27 mouse cellular contexts compared by ENCODE assay signal in genomic region chr3:121593598-121594117, GRCm38 (mm10).
DNase-seq lines count a peak whose midpoint lies in the region; ATAC-seq and TF ChIP-seq lines count a peak whose summit lies in the region.
"Had no signal": no experiment of that assay in that cellular context is flagged by ENCODE, and none has a peak within 500 bp of the region (broad histone marks: within the 10 kb centered on the region; RNA-seq: fewer than 3 reads in every experiment).

No protein-coding gene starts in this region.

- 0 out of 2 replicates have a peak overlapping the region, but pooled peaks have one; percentile 36 for H3K27ac ChIP-seq in heart, embryonic 10.5 days
- H3K27ac ChIP-seq in midbrain, embryonic 10.5 days (replicated peaks), result 0 out of 2 replicates have a peak overlapping the region, but pooled peaks have one; percentile 17
- H3K27ac ChIP-seq in midbrain, embryonic 14.5 days (replicated peaks; ENCODE audit: low read depth, low read length), result no peak overlapping the region
- H3K27ac ChIP-seq in embryonic fibroblast, embryonic 13.5 days (ENCODE audit: insufficient read depth, low read length), result peak overlapping the region; percentile 86
- H3K27ac ChIP-seq: embryonic facial prominence, embryonic 13.5 days; forebrain, embryonic 13.5 days; heart, embryonic 15.5 days; hindbrain, embryonic 13.5 days; liver, embryonic 12.5 days; macrophage; midbrain, embryonic 15.5 days had no signal

- no peaks in the 10 kb centered on the region for H3K27me3 ChIP-seq in heart, embryonic 10.5 days (ENCODE audit: insufficient read depth, poor library complexity, severe bottlenecking)
- H3K27me3 ChIP-seq in midbrain, embryonic 10.5 days (ENCODE audit: low read depth, poor library complexity, severe bottlenecking), result no peaks in the 10 kb centered on the region
- H3K27me3 ChIP-seq in midbrain, embryonic 14.5 days (ENCODE audit: control insufficient read depth, insufficient read depth, low read length), result no peaks in the 10 kb centered on the region
- H3K27me3 ChIP-seq: embryonic facial prominence, embryonic 13.5 days; forebrain, embryonic 13.5 days; heart, embryonic 15.5 days; hindbrain, embryonic 13.5 days; liver, embryonic 12.5 days; midbrain, embryonic 15.5 days had no signal

- H3K4me3 ChIP-seq in heart, embryonic 10.5 days, result no peak overlapping the region
- H3K4me3 ChIP-seq in midbrain, embryonic 10.5 days, result no peak overlapping the region
- H3K4me3 ChIP-seq in midbrain, embryonic 14.5 days (replicated peaks; ENCODE audit: low read depth, low read length), result no peak overlapping the region
- H3K4me3 ChIP-seq in embryonic fibroblast, embryonic 13.5 days (ENCODE audit: insufficient read depth, low read length), result no peak overlapping the region
- H3K4me3 ChIP-seq: embryonic facial prominence, embryonic 13.5 days; erythroblast, embryonic 14.5 days; forebrain, embryonic 13.5 days; heart, embryonic 15.5 days; hindbrain, embryonic 13.5 days; liver, embryonic 12.5 days; midbrain, embryonic 15.5 days had no signal

- no peak overlapping the region for H3K4me2 ChIP-seq in midbrain, embryonic 14.5 days (ENCODE audit: low read length)
- H3K4me2 ChIP-seq: embryonic facial prominence, embryonic 13.5 days; forebrain, embryonic 13.5 days; heart, embryonic 15.5 days; hindbrain, embryonic 13.5 days; liver, embryonic 12.5 days; midbrain, embryonic 15.5 days had no signal

- TF ChIP-seq CTCF in embryonic fibroblast, embryonic 13.5 days (IDR thresholded peaks at IDR 0.05; ENCODE audit: borderline replicate concordance, insufficient read depth, low read length), result no peak

- peaks cover 31% of the 10 kb centered on the region for H3K4me1 ChIP-seq in heart, embryonic 10.5 days
- H3K4me1 ChIP-seq in midbrain, embryonic 10.5 days, result peaks cover 9% of the 10 kb centered on the region; the same call in 1 of the 2 replicates
- H3K4me1 ChIP-seq in midbrain, embryonic 14.5 days (ENCODE audit: control insufficient read depth, insufficient read depth, low read length), result no peaks in the 10 kb centered on the region
- H3K4me1 ChIP-seq in embryonic fibroblast, embryonic 13.5 days (ENCODE audit: control insufficient read depth, insufficient read depth, low read length), result peaks cover 22% of the 10 kb centered on the region
- H3K4me1 ChIP-seq: forebrain, embryonic 13.5 days; liver, embryonic 12.5 days; midbrain, embryonic 15.5 days had no signal

- ATAC-seq in midbrain, embryonic 14.5 days (ENCODE audit: low FRiP score, low TSS enrichment), result no peak
- ATAC-seq: CD4-positive, CD25-positive, alpha-beta regulatory T cell, adult 4 months; forebrain, embryonic 13.5 days; liver, embryonic 12.5 days; midbrain, embryonic 15.5 days had no signal

- no peaks in the 10 kb centered on the region; the same call in 1 of the 2 replicates for H3K9me3 ChIP-seq in heart, embryonic 10.5 days
- H3K9me3 ChIP-seq in midbrain, embryonic 10.5 days (replicated peaks), result 0 out of 2 replicates have a peak, but pooled peaks cover 4% of the 10 kb centered on the region
- no peaks in the 10 kb centered on the region for H3K9me3 ChIP-seq in midbrain, embryonic 14.5 days (ENCODE audit: control insufficient read depth, low read length)
- H3K9me3 ChIP-seq: embryonic facial prominence, embryonic 13.5 days; forebrain, embryonic 13.5 days; heart, embryonic 15.5 days; hindbrain, embryonic 13.5 days; liver, embryonic 12.5 days; midbrain, embryonic 15.5 days had no signal

- no peak overlapping the region for H3K9ac ChIP-seq in midbrain, embryonic 14.5 days (replicated peaks; ENCODE audit: low read length)
- H3K9ac ChIP-seq: embryonic facial prominence, embryonic 13.5 days; forebrain, embryonic 13.5 days; heart, embryonic 15.5 days; hindbrain, embryonic 13.5 days; liver, embryonic 12.5 days; liver, postnatal 0 days; midbrain, embryonic 15.5 days had no signal

- intact Hi-C loops in heart, postnatal 14 days (cut with DNase I), result no loop called here

- no peaks in the 10 kb centered on the region for H3K36me3 ChIP-seq in heart, embryonic 10.5 days
- H3K36me3 ChIP-seq in midbrain, embryonic 10.5 days, result no peaks in the 10 kb centered on the region
- no peaks in the 10 kb centered on the region for H3K36me3 ChIP-seq in midbrain, embryonic 14.5 days (ENCODE audit: control insufficient read depth, insufficient read depth, low read length)
- H3K36me3 ChIP-seq: embryonic facial prominence, embryonic 13.5 days; heart, embryonic 15.5 days; hindbrain, embryonic 13.5 days; liver, embryonic 12.5 days; midbrain, embryonic 15.5 days had no signal

- DNase-seq in heart, embryonic 10.5 days (ENCODE audit: low spot score), result no peak
- DNase-seq in heart, postnatal 14 days, result no peak
- no peak for DNase-seq in midbrain, embryonic 10.5 days (ENCODE audit: low spot score)
- DNase-seq in midbrain, embryonic 14.5 days, result no peak
- no peak for DNase-seq in yolk sac, embryonic 10.5 days (ENCODE audit: low spot score)
- DNase-seq in heart, postnatal 4 days, result no peak
- DNase-seq: adrenal gland, adult 8-10 months; cerebellum, adult 2 months; embryo, embryonic 11 days; gastrocnemius, postnatal 14 days; heart, postnatal 36 days; kidney, adult 11 months; layer of hippocampus, postnatal 36 days; left cerebral cortex, postnatal 4 days; liver, postnatal 0 days; right cerebral cortex, postnatal 4 days; thymus, postnatal 14 days had no signal

- WGBS in heart, embryonic 10.5 days, result 34% methylated on average over 8 of the region's 8 CpGs
- WGBS in midbrain, embryonic 10.5 days, result 67% methylated on average over 8 of the region's 8 CpGs
- WGBS in midbrain, embryonic 14.5 days, result 71% methylated on average over 8 of the region's 8 CpGs

- TF ChIP-seq POLR2A in embryonic fibroblast, embryonic 13.5 days (IDR thresholded peaks at IDR 0.05; ENCODE audit: low read depth, low read length), result no peak
